Mouse (Mus musculus) adrenal gland, adult (tissue): ENCODE results near the gene Csnk2b.
A peak's percentile ranks its signal among the peaks of the same experiment; 100 is the strongest.
"Not testable (repeated sequence)": the region's sequence is repeated elsewhere in the genome, so short reads cannot be mapped to it uniquely, and the experiment has no call there.

Experiments
- DNase-seq, 2 experiments: peaks; one replicate each; pipeline ENCODE4 v3.0.0; 2022 to 2023; ENCODE audit warnings: low spot score in 1 of 2; ENCODE audit not compliant: inconsistent age in 2 of 2

The Csnk2b gene

GRCm38 (mm10) chr17:35153077-35153476 lies 31.2 kb upstream of the Csnk2b start:
- DNase-seq = no peak

- DNase-seq = no peak
Measured at GRCm38 (mm10) chr17:35152121-35152520, 30.3 kb upstream of the Csnk2b start.

- DNase-seq = peak in 1 of 2 experiments; percentile 75
Measured at GRCm38 (mm10) chr17:35147922-35148639, 26.2 kb upstream of the Csnk2b start.

GRCm38 (mm10) chr17:35147348-35147747 lies 25.5 kb upstream of the Csnk2b start:
- DNase-seq = no peak

- DNase-seq = no peak
Measured at GRCm38 (mm10) chr17:35146139-35146538, 24.3 kb upstream of the Csnk2b start.

- DNase-seq = peak; percentile 94 to 96
Measured at GRCm38 (mm10) chr17:35141971-35142370, 20.1 kb upstream of the Csnk2b start.

GRCm38 (mm10) chr17:35140490-35140996 lies 18.7 kb upstream of the Csnk2b start:
- DNase-seq = peak; percentile 55 to 66

GRCm38 (mm10) chr17:35139269-35139668 lies 17.4 kb upstream of the Csnk2b start:
- DNase-seq = peak; percentile 62 to 73

- no peak for DNase-seq
Measured at GRCm38 (mm10) chr17:35135591-35136320, 13.9 kb upstream of the Csnk2b start.

GRCm38 (mm10) chr17:35134801-35135590 lies 13.1 kb upstream of the Csnk2b start, which contains the start of gene Bag6:
Gene Bag6, plus strand, starts transcription at chr17:35135178.
- peak; percentile 96 to 99 for DNase-seq

- DNase-seq = no peak
Measured at GRCm38 (mm10) chr17:35133517-35133916, 11.7 kb upstream of the Csnk2b start.

GRCm38 (mm10) chr17:35132174-35132560 lies 10.3 kb upstream of the Csnk2b start:
- no peak for DNase-seq

- no peak for DNase-seq
Measured at GRCm38 (mm10) chr17:35131500-35132173, 9.8 kb upstream of the Csnk2b start, which contains the start of gene Apom. Gene Apom, minus strand, starts transcription at chr17:35132050.

- DNase-seq = no peak
Measured at GRCm38 (mm10) chr17:35131038-35131437, 9.2 kb upstream of the Csnk2b start.

- no peak for DNase-seq
Measured at GRCm38 (mm10) chr17:35128996-35129395, 7.1 kb upstream of the Csnk2b start.

- peak in 1 of 2 experiments; percentile 64 for DNase-seq
Measured at GRCm38 (mm10) chr17:35127017-35127416, 5.2 kb upstream of the Csnk2b start.

- DNase-seq = peak; percentile 86 to 94
Measured at GRCm38 (mm10) chr17:35126206-35126611, 4.4 kb upstream of the Csnk2b start, which contains the start of gene D17H6S53E. Gene D17H6S53E, plus strand, starts transcription at chr17:35126373.

GRCm38 (mm10) chr17:35125578-35125977 lies 3.7 kb upstream of the Csnk2b start:
- no peak for DNase-seq

- DNase-seq = no peak
Measured at GRCm38 (mm10) chr17:35125081-35125480, 3.2 kb upstream of the Csnk2b start.

- not testable (repeated sequence) for DNase-seq
Measured at GRCm38 (mm10) chr17:35124261-35124896, 2.5 kb upstream of the Csnk2b start.
